Mouse (Mus musculus) stomach, embryonic 16.5 days (tissue): Measurements from ENCODE around the gene Itpr2. TPM values are rescaled to one million over a fixed set of nuclear protein-coding genes. Genes with fewer than 3 reads are reported as not detected.

Experiments used
- ATAC-seq: fragments of 200-750 bp; cut with Nextera tagmentation; 2 replicates; pipeline ENCODE4 v1.8.0; 2017; ENCODE audit warnings: moderate number of reproducible peaks, moderate TSS enrichment; ENCODE audit not compliant: insufficient read depth, low FRiP score
- H3K27ac ChIP-seq: fragments of 300-500 bp; sonication (generic); 2 replicates; pipeline ENCODE4 v1.5.1; 2014; ENCODE audit warnings: low read length
- H3K27me3 ChIP-seq: fragments of 300-500 bp; sonication (generic); 2 replicates; pipeline ENCODE4 v1.6.1; 2014; ENCODE audit warnings: low read length, control low read depth, mixed read lengths; ENCODE audit not compliant: control insufficient read depth, insufficient read depth
- H3K36me3 ChIP-seq: fragments of 300-500 bp; sonication (generic); 2 replicates; pipeline ENCODE4 v1.6.1; 2014; ENCODE audit warnings: low read length; ENCODE audit not compliant: control insufficient read depth, insufficient read depth
- H3K4me1 ChIP-seq: fragments of 300-500 bp; sonication (generic); 2 replicates; pipeline ENCODE4 v1.6.1; 2014; ENCODE audit warnings: low read length, control low read depth, mixed read lengths; ENCODE audit not compliant: control insufficient read depth, insufficient read depth
- H3K4me2 ChIP-seq: fragments of 300-500 bp; sonication (generic); 2 replicates; pipeline ENCODE4 v1.6.1; 2014; ENCODE audit warnings: low read depth, low read length, mixed read lengths
- H3K4me3 ChIP-seq: fragments of 300-500 bp; sonication (generic); replicated peaks from 2 replicates; pipeline ENCODE4 v1.5.1; 2014; ENCODE audit warnings: mild to moderate bottlenecking, low read length
- H3K9ac ChIP-seq: fragments of 300-500 bp; sonication (generic); 2 replicates; pipeline ENCODE4 v1.6.1; 2014; ENCODE audit warnings: low read length
- H3K9me3 ChIP-seq: fragments of 300-500 bp; sonication (generic); replicated peaks from 2 replicates; pipeline ENCODE4 v1.6.1; 2016; ENCODE audit warnings: low read length, control low read depth; ENCODE audit not compliant: control insufficient read depth
- WGBS: fragments of 180-500 bp; shearing (Covaris S2); extraction: QIAGEN DNeasy Blood & Tissue Kit; methylation state at CpG from one replicate; pipeline ENCODE4 v1.1.7; 2014; 5-methylcytosine and 5-hydroxymethylcytosine counted together
- polyA plus RNA-seq: library from polyadenylated mRNA; unstranded; fragments of >200 nt; fragmentation: Nextera tagmentation; extraction: Ambion mirVana; gene quantifications from 2 replicates; pipeline ENCODE4 v1.2.1, GENCODE M21; 2015

The Itpr2 gene
- polyA plus RNA-seq, 1 experiment from 2014 or later, result 14.8 TPM

DNA sequence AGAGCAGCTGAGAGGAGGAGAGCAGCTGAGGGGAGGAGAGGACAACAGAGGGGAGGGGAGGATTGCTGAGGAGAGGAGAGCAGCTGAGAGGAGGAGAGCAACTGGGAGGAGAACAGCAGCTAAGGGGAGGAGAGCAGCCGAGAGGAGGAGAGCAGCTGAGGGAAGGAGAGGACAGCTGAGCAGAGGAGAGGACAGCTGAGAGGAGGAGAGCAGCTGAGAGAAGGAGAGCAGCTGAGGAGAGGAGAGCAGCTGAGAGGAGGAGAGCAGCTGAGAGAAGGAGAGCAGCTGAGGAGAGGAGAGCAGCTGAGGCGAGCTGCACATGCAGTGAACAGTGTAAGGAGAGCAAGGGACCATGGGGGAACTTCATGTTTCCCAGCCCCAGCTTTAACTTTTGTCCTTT is 62.2 kb downstream of the Itpr2 start:
- 43% methylated on average over 2 of the region's 2 CpGs for WGBS

GRCm38 (mm10) chr6:146439071-146439818 is 62.8 kb downstream of the Itpr2 start:
- H3K9ac ChIP-seq, result no peak overlapping the region
- no peak overlapping the region for H3K4me2 ChIP-seq
- no peaks in the 10 kb centered on the region for H3K36me3 ChIP-seq
- 62% methylated on average over 10 of the region's 10 CpGs for WGBS
- no peaks in the 10 kb centered on the region for H3K4me1 ChIP-seq
- no peak overlapping the region for H3K27ac ChIP-seq
- no peaks in the 10 kb centered on the region for H3K27me3 ChIP-seq
- ATAC-seq, result no peak
- no peak overlapping the region for H3K4me3 ChIP-seq
- no peaks in the 10 kb centered on the region for H3K9me3 ChIP-seq

More for the DNA sequence above, 62.2 kb downstream of the Itpr2 start:
- H3K27ac ChIP-seq, result no peak overlapping the region
- H3K4me1 ChIP-seq, result no peaks in the 10 kb centered on the region
- H3K36me3 ChIP-seq, result no peaks in the 10 kb centered on the region
- no peaks in the 10 kb centered on the region for H3K27me3 ChIP-seq
- no peak overlapping the region for H3K9ac ChIP-seq
- H3K9me3 ChIP-seq, result no peaks in the 10 kb centered on the region
- H3K4me2 ChIP-seq, result no peak overlapping the region
- ATAC-seq, result no peak
- H3K4me3 ChIP-seq, result no peak overlapping the region

- Histone ChIP-seq H3K4me1 (no peaks in the 10 kb centered on the region), H3K4me2 (no peak overlapping the region)
- no peak for ATAC-seq
Observed at GRCm38 (mm10) chr6:146438057-146438456, 64.0 kb downstream of the Itpr2 start.

DNA sequence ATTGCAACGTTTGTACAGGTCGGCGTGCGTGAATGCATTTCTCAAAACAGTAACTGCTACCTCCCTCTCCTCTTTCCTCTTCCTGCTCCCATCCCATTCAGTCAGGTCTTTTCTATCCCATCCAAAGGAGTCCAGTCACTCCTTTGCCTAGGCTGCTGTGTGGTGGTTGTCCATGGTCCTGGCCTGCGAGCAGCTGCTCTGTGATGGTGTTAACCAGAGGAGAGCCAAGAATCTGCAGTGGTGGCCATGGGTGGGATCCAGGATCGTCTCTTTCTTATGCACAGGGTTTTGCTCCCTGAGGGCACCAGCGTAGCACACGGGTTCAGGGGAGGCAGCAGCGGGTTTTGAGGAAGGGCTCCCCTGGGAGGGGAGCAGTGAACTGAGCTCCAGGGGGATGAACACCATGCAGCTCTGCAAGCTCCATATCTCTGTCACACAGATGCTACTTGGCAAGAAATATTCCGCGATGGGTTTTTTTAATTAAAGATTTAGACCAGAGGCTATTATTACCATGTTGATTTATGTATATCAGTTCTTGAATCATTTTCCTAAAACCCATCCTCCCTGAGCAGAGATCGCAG is 65.0 kb downstream of the Itpr2 start:
- H3K4me2 ChIP-seq, result no peak overlapping the region
- no peak overlapping the region for H3K9ac ChIP-seq
- no peaks in the 10 kb centered on the region for H3K9me3 ChIP-seq
- no peaks in the 10 kb centered on the region for H3K27me3 ChIP-seq
- no peaks in the 10 kb centered on the region; the same call in 1 of the 2 replicates for H3K4me1 ChIP-seq
- H3K27ac ChIP-seq, result no peak overlapping the region
- H3K36me3 ChIP-seq, result no peaks in the 10 kb centered on the region
- no peak for ATAC-seq
- WGBS, result 52% methylated on average over 12 of the region's 12 CpGs
- H3K4me3 ChIP-seq, result no peak overlapping the region

More at GRCm38 (mm10) chr6:146438057-146438456, 64.0 kb downstream of the Itpr2 start:
- no peak overlapping the region for H3K9ac ChIP-seq
- no peak overlapping the region for H3K27ac ChIP-seq
- no peak overlapping the region for H3K4me3 ChIP-seq
- WGBS, result 78% methylated on average over 7 of the region's 7 CpGs
- no peaks in the 10 kb centered on the region for H3K36me3 ChIP-seq
- no peaks in the 10 kb centered on the region for H3K27me3 ChIP-seq
- H3K9me3 ChIP-seq, result no peaks in the 10 kb centered on the region

GRCm38 (mm10) chr6:146434217-146434616 is 67.8 kb downstream of the Itpr2 start:
- H3K9ac ChIP-seq, result no peak overlapping the region
- ATAC-seq, result no peak
- no peak overlapping the region for H3K4me3 ChIP-seq
- no peaks in the 10 kb centered on the region for H3K36me3 ChIP-seq
- H3K27me3 ChIP-seq, result no peaks in the 10 kb centered on the region
- WGBS, result 75% methylated on average over 2 of the region's 2 CpGs
- H3K4me2 ChIP-seq, result no peak overlapping the region
- H3K4me1 ChIP-seq, result peaks cover 4% of the 10 kb centered on the region; the same call in 1 of the 2 replicates
- no peak overlapping the region for H3K27ac ChIP-seq
- no peaks in the 10 kb centered on the region for H3K9me3 ChIP-seq

- Histone ChIP-seq H3K9ac (no peak overlapping the region), H3K27ac (peak overlapping the region; percentile 68), H3K9me3 (no peaks in the 10 kb centered on the region), H3K27me3 (no peaks in the 10 kb centered on the region), H3K4me1 (peaks cover 4% of the 10 kb centered on the region; the same call in 1 of the 2 replicates), H3K4me2 (no peak overlapping the region), H3K36me3 (no peaks in the 10 kb centered on the region), H3K4me3 (no peak overlapping the region)
- WGBS, result 51% methylated on average over 8 of the region's 8 CpGs
- peak; percentile 66 for ATAC-seq
Observed at GRCm38 (mm10) chr6:146432218-146432865, 69.7 kb downstream of the Itpr2 start.

- no peaks in the 10 kb centered on the region for H3K36me3 ChIP-seq
- WGBS, result 63% methylated on average over 7 of the region's 7 CpGs
- peak overlapping the region; percentile 68 for H3K27ac ChIP-seq
- H3K4me1 ChIP-seq, result peaks cover 4% of the 10 kb centered on the region; the same call in 1 of the 2 replicates
- H3K4me3 ChIP-seq, result no peak overlapping the region
- no peak overlapping the region for H3K9ac ChIP-seq
- no peak overlapping the region for H3K4me2 ChIP-seq
- no peaks in the 10 kb centered on the region for H3K27me3 ChIP-seq
- no peaks in the 10 kb centered on the region for H3K9me3 ChIP-seq
- no peak for ATAC-seq
Observed at GRCm38 (mm10) chr6:146431777-146432176, 70.2 kb downstream of the Itpr2 start.

GRCm38 (mm10) chr6:146429694-146430380 is 72.2 kb downstream of the Itpr2 start:
- no peak for ATAC-seq
- H3K27me3 ChIP-seq, result no peaks in the 10 kb centered on the region
- H3K27ac ChIP-seq, result no peak overlapping the region
- H3K4me1 ChIP-seq, result peaks cover 4% of the 10 kb centered on the region; the same call in 1 of the 2 replicates
- H3K36me3 ChIP-seq, result no peaks in the 10 kb centered on the region
- no peaks in the 10 kb centered on the region for H3K9me3 ChIP-seq
- no peak overlapping the region for H3K9ac ChIP-seq
- no peak overlapping the region for H3K4me2 ChIP-seq
- H3K4me3 ChIP-seq, result no peak overlapping the region
- 49% methylated on average over 9 of the region's 9 CpGs for WGBS
